Mouse (Mus musculus) forebrain, embryonic 13.5 days (tissue): ENCODE data around the gene Wdr70. TPM values are rescaled to one million over a fixed set of nuclear protein-coding genes. Genes with fewer than 3 reads are reported as not detected.
"Not testable (repeated sequence)": the region's sequence is repeated elsewhere in the genome, so short reads cannot be mapped to it uniquely, and the experiment has no call there.

Source experiments
- ATAC-seq: fragments of 200-750 bp; cut with Nextera tagmentation; 2 replicates; pipeline ENCODE4 v1.8.0; 2017
- H3K27ac ChIP-seq: fragments of 300-500 bp; sonication (generic); 2 replicates; pipeline ENCODE4 v1.5.1; 2015; ENCODE audit warnings: inconsistent platforms, mild to moderate bottlenecking, moderate library complexity
- H3K27me3 ChIP-seq: fragments of 300-500 bp; sonication (generic); 2 replicates; pipeline ENCODE4 v1.6.1; 2015; ENCODE audit warnings: mild to moderate bottlenecking, inconsistent platforms
- H3K36me3 ChIP-seq: fragments of 300-500 bp; sonication (generic); 2 replicates; pipeline ENCODE4 v1.6.1; 2015; ENCODE audit warnings: mild to moderate bottlenecking, inconsistent platforms; ENCODE audit not compliant: poor library complexity, severe bottlenecking
- H3K4me1 ChIP-seq: fragments of 300-500 bp; sonication (generic); 2 replicates; pipeline ENCODE4 v1.6.1; 2015; ENCODE audit warnings: inconsistent platforms
- H3K4me2 ChIP-seq: fragments of 300-500 bp; sonication (generic); 2 replicates; pipeline ENCODE4 v1.6.1; 2015; ENCODE audit warnings: inconsistent platforms, mild to moderate bottlenecking, moderate library complexity
- H3K4me3 ChIP-seq: fragments of 300-500 bp; sonication (generic); 2 replicates; pipeline ENCODE4 v1.5.1; 2015; ENCODE audit warnings: mild to moderate bottlenecking, inconsistent platforms
- H3K9ac ChIP-seq: fragments of 300-500 bp; sonication (generic); 2 replicates; pipeline ENCODE4 v1.6.1; 2015; ENCODE audit warnings: mild to moderate bottlenecking, inconsistent platforms
- H3K9me3 ChIP-seq: fragments of 300-500 bp; sonication (generic); replicated peaks from 2 replicates; pipeline ENCODE4 v1.6.1; 2016; ENCODE audit warnings: inconsistent platforms
- WGBS: fragments of 180-500 bp; shearing (Covaris S2); methylation state at CpG from one replicate; pipeline ENCODE4 v1.1.7; 2015; 5-methylcytosine and 5-hydroxymethylcytosine counted together
- polyA plus RNA-seq: library from polyadenylated mRNA; unstranded; fragments of >200 nt; fragmentation: Nextera tagmentation; extraction: Ambion mirVana; gene quantifications from 2 replicates; pipeline ENCODE4 v1.2.1, GENCODE M21; 2015

Wdr70 gene
- polyA plus RNA-seq, result 70.2 and 72.5 TPM in 2 replicates

DNA sequence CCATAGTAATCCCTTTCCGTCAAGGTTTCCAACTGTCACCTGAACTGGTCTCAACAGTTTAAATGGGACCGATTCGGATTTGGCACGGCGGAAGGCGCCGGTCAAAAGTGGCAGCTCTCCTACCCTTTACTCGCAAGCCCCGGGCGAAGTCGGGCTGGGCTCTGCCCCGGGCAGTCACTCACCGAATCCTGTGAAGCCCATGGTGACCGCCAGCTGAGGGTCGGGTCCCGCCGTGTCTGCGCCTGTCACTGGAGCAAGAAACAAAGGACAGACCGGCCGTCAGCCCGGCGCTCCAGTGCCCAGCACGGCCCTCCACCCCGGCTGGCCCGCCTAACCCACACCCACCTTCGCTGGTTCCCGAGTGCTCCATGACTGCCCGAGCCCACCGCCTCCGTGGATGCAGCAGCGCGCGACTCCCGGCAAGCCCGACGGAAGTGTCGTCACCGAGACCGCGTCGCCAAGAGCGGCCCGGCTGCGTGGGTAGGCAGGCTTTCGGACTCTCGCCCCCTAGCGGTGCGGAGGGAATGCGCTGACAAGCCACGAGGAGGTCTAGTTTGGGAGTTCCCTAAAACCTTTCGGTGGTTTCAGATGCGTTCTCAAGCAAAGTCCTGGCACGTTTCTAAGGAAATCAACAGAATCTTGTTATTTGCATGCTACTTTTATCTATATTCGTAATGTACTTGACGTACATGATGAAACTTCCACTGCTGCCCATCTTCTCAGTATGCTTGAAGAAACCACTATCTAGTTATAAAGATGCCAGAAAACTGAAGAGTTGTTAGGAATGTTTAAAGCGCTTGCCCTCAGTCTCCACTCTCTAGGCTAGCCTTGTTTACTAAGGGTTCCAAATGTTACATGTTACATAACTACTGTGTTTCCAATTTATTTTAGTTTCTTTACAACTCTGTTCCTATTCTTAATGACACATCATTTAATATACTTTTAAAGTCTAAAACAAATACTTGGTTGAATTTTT, at the start of gene Wdr70:
Gene Wdr70 (minus strand): TSS at position 436 of the 976 bp plus-strand sequence.
- H3K36me3 ChIP-seq, result peaks cover 21% of the 10 kb centered on the region
- no peaks in the 10 kb centered on the region for H3K27me3 ChIP-seq
- peak within 1 kb of the TSS; percentile 86 for H3K4me3 ChIP-seq
- WGBS, result 3% methylated on average over 56 of the region's 56 CpGs
- H3K4me2 ChIP-seq, result peak within 1 kb of the TSS; percentile 62
- H3K27ac ChIP-seq, result no peak within 1 kb of the TSS; the same call in 1 of the 2 replicates
- peak within 1 kb of the TSS; percentile 86 for H3K9ac ChIP-seq
- ATAC-seq, result peak; percentile 98
- no peaks in the 10 kb centered on the region for H3K9me3 ChIP-seq
- H3K4me1 ChIP-seq, result peaks cover 5% of the 10 kb centered on the region

DNA sequence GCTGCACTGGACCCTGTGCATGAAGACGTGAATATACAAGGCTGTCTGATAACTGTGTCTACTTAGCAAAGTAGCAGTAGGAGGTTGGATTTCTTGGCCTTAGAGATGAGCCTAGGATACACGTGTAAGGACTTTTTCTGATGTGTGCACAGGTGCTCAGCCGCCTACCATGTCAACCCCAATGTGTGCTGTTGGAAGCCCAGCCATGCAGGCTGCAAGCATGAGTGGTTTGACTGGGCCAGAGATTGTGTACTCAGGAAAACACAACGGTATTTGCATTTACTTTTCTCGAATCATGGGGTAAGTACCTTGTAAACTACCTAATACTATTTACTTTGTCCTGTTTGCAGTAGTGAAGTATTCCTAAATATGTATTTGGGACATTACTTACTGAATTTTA, 36.6 kb upstream of the Wdr70 start:
- ATAC-seq, result no peak
- Histone ChIP-seq H3K9ac (no peak overlapping the region), H3K27ac (no peak overlapping the region), H3K9me3 (no peaks in the 10 kb centered on the region), H3K27me3 (no peaks in the 10 kb centered on the region), H3K4me2 (no peak overlapping the region), H3K4me1 (no peaks in the 10 kb centered on the region), H3K4me3 (no peak overlapping the region), H3K36me3 (peaks cover 87% of the 10 kb centered on the region)
- WGBS, result 91% methylated on average over 5 of the region's 5 CpGs

DNA sequence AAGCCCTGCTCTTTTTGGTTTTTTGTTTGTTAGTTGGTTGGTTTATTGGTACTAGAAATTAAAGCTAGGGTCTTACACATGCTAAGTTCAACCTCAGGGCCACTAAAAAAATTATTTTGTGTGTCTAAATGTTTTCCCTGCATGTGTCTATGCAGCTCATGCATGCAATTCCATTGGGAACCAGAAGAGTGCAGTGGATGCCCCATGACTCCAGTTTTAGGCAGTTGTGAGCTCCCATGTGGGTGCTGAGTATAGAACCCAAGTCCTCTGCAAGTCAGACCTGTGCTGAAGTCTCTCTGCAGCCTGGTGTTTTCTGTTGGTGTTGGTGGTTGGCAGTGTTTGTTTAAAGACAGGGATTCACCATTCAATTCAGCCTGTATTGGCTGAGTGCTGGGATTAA, 32.8 kb upstream of the Wdr70 start:
- peaks cover 92% of the 10 kb centered on the region for H3K36me3 ChIP-seq
- ATAC-seq, result no peak
- no peaks in the 10 kb centered on the region for H3K4me1 ChIP-seq
- no peak overlapping the region for H3K4me3 ChIP-seq
- H3K4me2 ChIP-seq, result no peak overlapping the region
- no peak overlapping the region for H3K27ac ChIP-seq
- no peaks in the 10 kb centered on the region for H3K27me3 ChIP-seq
- no peak overlapping the region for H3K9ac ChIP-seq
- H3K9me3 ChIP-seq, result no peaks in the 10 kb centered on the region

DNA sequence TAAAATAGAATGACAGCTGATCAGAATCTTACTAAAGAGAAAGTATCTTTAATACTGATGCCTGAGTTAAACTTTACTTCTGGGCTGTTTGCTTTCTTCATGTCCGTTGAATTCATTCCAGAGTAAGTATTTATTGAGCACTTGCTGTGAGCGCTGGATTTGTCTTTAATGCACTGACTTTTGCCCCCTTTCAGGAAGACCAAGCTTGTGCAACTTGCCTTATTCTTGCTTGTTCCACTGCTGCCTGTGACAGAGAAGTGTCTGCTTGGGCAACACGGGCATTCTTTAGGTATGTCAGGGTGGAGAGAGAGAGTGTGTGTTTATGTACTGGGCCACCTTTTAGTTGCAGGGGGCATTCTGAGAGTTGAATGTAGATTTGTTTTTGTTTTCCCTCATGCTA, 32.3 kb upstream of the Wdr70 start:
- ATAC-seq, result no peak
- Histone ChIP-seq H3K4me2 (no peak overlapping the region), H3K27ac (no peak overlapping the region), H3K36me3 (peaks cover 93% of the 10 kb centered on the region), H3K9me3 (no peaks in the 10 kb centered on the region), H3K27me3 (no peaks in the 10 kb centered on the region), H3K9ac (no peak overlapping the region), H3K4me3 (no peak overlapping the region), H3K4me1 (no peaks in the 10 kb centered on the region)
- WGBS, result 92% methylated on average over 3 of the region's 3 CpGs

DNA sequence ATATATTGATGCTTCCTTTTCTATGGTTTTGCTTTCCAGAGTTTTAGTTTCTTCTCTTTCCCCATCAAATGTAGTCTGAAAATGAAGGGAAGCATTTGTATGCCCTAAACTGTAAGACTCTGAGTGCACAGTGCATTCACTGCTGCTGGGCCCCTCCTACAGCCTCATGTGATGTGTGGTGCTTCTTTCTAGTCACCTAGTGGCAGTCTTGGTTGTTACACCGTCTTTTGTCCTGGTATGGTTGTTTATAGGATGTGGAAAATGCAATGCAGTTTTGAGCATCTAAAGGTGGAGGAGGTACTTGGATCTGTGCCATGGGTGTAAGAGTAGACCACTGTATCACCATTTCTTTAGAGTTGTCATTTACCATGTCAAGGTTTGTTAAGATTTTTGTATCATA, 30.3 kb upstream of the Wdr70 start:
- ATAC-seq, result no peak
- WGBS, result 63% methylated on average over 1 of the region's 1 CpGs
- Histone ChIP-seq H3K4me2 (no peak overlapping the region), H3K9me3 (no peaks in the 10 kb centered on the region), H3K4me1 (no peaks in the 10 kb centered on the region), H3K4me3 (no peak overlapping the region), H3K27ac (no peak overlapping the region), H3K9ac (no peak overlapping the region), H3K27me3 (no peaks in the 10 kb centered on the region), H3K36me3 (peaks cover 82% of the 10 kb centered on the region)

DNA sequence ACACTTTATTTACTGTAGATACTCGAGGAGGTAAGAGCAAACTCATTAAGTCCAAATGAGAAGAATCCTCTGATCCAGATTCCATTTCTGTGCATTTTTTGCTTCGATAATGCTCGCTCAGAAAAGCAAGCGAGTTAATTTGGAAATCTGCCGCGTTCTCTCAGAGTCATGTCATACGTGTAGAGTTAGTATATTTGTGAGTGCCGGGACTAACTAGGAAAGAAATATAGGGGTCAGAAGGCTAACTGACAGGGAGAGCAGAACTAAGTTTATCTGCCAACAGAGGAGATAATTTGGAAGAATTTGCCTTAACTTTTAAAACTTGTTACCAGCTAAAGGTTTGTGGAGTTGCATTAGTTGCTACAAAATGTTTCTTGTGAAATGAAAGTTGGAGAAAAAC, 10.8 kb upstream of the Wdr70 start:
- ATAC-seq, result no peak
- H3K4me3 ChIP-seq, result peak overlapping the region; percentile 84
- 5% methylated on average over 8 of the region's 8 CpGs for WGBS

DNA sequence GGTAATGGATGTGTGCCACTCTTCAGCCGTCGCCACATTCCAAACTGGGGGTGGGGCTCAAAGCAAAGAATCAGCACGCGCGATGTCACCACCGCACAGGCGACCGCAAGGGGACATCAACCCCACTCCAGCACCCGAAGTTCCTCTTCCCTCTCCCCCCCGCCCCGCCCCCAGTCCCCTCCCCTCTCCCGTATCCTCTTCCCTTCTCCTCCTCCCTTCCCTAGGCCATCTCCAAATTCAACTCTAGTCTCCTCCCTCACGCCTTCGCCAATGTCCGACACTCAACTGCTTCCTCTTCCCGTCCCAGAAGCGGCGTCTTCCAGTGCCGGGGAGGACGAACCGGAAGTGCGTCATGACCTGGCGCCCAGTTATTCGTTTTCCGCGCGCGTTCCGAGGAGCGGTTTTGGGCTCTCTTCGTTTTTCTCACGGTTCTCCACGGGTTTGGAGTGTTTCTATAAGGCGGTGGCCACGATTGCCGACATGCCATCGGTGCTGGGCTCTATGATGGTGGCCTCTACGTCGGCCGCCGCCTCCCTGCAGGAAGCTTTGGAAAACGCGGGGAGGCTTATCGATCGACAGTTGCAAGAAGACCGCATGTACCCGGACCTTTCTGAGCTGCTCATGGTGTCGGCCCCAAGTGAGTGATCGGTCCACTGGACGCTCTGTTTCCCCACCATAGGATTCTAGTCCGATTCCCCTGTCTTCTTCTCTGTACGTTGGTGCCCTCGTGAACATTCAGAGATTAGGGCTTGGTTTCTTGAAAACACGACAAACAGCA, 10.1 kb upstream of the Wdr70 start, which contains the start of gene Nup155:
Gene Nup155 (plus strand): TSS at position 308 of the 778 bp plus-strand sequence.
- peak within 1 kb of the TSS; percentile 81 for H3K27ac ChIP-seq
- no peaks in the 10 kb centered on the region for H3K9me3 ChIP-seq
- peaks cover 25% of the 10 kb centered on the region for H3K4me1 ChIP-seq
- H3K36me3 ChIP-seq, result peaks cover 24% of the 10 kb centered on the region
- peak; percentile 99 for ATAC-seq
- no peaks in the 10 kb centered on the region for H3K27me3 ChIP-seq
- H3K9ac ChIP-seq, result peak within 1 kb of the TSS; percentile 84
- under 1% methylated on average over 52 of the region's 54 CpGs for WGBS
- peak within 1 kb of the TSS; percentile 75 for H3K4me2 ChIP-seq
- H3K4me3 ChIP-seq, result peak within 1 kb of the TSS; percentile 84

More for the DNA sequence above, 10.8 kb upstream of the Wdr70 start:
- H3K4me1 ChIP-seq, result peaks cover 25% of the 10 kb centered on the region
- peak overlapping the region; percentile 84 for H3K9ac ChIP-seq
- H3K4me2 ChIP-seq, result peak overlapping the region; percentile 75
- H3K27me3 ChIP-seq, result no peaks in the 10 kb centered on the region
- no peaks in the 10 kb centered on the region for H3K9me3 ChIP-seq
- no peak overlapping the region for H3K27ac ChIP-seq
- H3K36me3 ChIP-seq, result peaks cover 24% of the 10 kb centered on the region

DNA sequence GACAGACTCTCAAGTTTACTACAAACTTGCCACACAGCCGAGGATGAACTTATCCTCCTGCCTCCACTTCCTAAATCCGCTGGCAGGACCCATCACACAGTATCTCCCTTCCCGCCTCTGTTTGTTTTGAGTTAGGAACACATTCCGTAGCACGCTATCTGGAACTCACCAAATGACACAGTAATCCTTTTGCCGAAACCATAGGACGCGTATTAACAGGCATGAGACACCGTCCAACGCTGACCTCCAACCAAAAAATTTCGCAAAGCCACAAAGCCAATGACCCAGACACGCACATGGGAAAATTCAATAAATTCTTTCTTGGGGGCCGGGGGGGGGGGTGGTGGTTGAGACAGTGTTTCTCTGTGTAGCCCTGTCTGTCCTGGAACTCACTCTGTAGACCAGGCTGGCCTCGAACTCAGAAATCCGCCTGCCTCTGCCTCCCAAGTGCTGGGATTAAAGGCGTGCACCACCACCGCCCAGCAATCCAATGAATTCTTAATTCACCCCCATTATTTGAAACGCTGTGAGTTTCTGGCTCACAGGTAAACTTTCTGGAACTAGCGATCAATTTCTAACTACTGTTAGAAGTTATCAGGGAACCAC, 9.5 kb upstream of the Wdr70 start:
- H3K9me3 ChIP-seq, result no peaks in the 10 kb centered on the region
- H3K4me1 ChIP-seq, result peaks cover 25% of the 10 kb centered on the region
- peak overlapping the region; percentile 75 for H3K4me2 ChIP-seq
- peaks cover 17% of the 10 kb centered on the region for H3K36me3 ChIP-seq
- peak; percentile 34 for ATAC-seq
- peak overlapping the region; percentile 84 for H3K4me3 ChIP-seq
- H3K27me3 ChIP-seq, result no peaks in the 10 kb centered on the region
- 58% methylated on average over 19 of the region's 19 CpGs for WGBS
- H3K9ac ChIP-seq, result peak overlapping the region; percentile 84
- peak overlapping the region; percentile 81 for H3K27ac ChIP-seq

DNA sequence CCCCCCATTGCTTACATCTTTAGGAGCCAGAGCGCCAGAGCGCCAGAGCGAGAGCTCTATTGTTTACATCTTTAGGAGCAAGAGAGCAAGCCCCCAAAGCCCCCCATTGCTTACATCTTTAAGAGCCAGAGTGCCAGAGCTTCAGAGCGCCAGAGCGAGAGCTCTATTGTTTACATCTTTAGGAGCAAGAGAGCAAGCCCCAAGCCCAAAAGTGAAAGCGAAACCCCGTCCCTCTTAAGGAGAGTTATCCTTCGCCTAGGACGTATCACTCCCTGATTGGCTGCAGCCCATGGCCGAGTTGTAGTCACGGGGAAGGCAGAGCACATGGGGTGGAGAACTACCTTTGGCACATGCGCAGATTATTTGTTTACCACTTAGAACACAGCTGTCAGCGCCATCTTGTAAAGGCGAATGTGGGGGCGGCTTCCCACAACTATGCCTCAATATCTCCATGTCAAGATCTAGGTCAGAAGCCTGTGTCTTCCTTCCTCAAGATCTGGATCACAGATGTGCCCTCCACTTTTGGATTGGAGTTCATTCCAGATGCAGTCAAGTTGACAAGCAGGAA, 3.0 kb upstream of the Wdr70 start:
- not testable (repeated sequence) for H3K36me3 ChIP-seq, ATAC-seq, H3K4me3 ChIP-seq, H3K27me3 ChIP-seq, H3K4me1 ChIP-seq, H3K4me2 ChIP-seq, H3K9ac ChIP-seq, H3K27ac ChIP-seq, H3K9me3 ChIP-seq
- 85% methylated on average over 15 of the region's 15 CpGs for WGBS

DNA sequence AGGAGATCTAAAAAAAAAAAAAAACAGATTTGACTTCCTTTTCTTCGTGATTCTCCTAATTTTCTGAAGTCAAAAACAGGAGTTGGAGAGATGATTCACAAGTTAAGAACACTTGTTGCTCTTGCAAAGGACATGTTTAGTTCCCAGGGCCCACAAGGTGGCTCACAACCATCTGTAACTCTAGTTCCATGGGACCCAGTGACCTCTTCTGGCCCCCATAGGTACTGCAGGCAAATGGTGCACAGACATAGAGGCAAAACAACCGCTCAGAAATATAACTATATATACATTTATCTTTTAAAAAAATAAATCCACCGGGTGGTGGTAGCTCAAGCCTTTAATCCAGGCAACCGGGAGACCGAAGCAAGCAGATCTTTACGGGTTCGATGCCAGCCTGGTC, 1.2 kb downstream of the Wdr70 start:
- Histone ChIP-seq H3K27ac (no peak overlapping the region), H3K36me3 (peaks cover 29% of the 10 kb centered on the region), H3K27me3 (no peaks in the 10 kb centered on the region), H3K4me1 (peaks cover 5% of the 10 kb centered on the region), H3K4me3 (peak overlapping the region; percentile 86), H3K4me2 (peak overlapping the region; percentile 50), H3K9ac (no peak overlapping the region), H3K9me3 (no peaks in the 10 kb centered on the region)
- no peak for ATAC-seq
- WGBS, result 28% methylated on average over 7 of the region's 7 CpGs

DNA sequence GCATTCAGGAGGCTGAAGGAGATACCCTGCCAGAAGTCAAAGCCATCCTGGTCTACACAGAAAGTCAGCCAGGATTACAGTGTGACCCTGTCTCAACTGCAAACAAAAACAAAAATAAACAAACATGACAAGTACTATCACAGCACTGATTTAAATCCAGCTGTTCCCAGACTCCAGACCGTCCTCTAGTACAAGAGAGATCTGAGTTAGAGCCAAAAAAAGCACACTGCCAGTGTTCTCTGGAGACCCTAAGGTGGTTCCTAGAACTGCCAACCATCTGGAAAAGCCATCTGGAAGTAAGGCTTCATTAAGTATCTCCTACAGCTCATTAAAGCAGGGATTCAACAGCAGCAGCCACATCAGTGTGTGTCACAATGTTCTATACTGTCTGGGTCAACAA, 6.3 kb downstream of the Wdr70 start:
- not testable (repeated sequence) for H3K4me1 ChIP-seq, H3K27ac ChIP-seq, H3K9ac ChIP-seq, ATAC-seq, H3K4me2 ChIP-seq, H3K27me3 ChIP-seq, H3K4me3 ChIP-seq, H3K9me3 ChIP-seq
- H3K36me3 ChIP-seq, result peaks cover 61% of the 10 kb centered on the region
- 79% methylated on average over 1 of the region's 1 CpGs for WGBS
